Mouse (Mus musculus) intestine, embryonic 15.5 days (tissue): Measurements from ENCODE around the gene Trp53i11. TPM values are rescaled to one million over a fixed set of nuclear protein-coding genes. Genes with fewer than 3 reads are reported as not detected.
A peak's percentile ranks its signal among the peaks of the same experiment; 100 is the strongest.

Experiments used
- ATAC-seq: fragments of 200-750 bp; cut with Nextera tagmentation; 2 replicates; pipeline ENCODE4 v1.8.0; 2017; ENCODE audit warnings: moderate TSS enrichment, moderate library complexity
- H3K27ac ChIP-seq: fragments of 300-500 bp; sonication (generic); 2 replicates; pipeline ENCODE4 v1.5.1; 2015; ENCODE audit warnings: mild to moderate bottlenecking, inconsistent platforms
- H3K27me3 ChIP-seq: fragments of 300-500 bp; sonication (generic); replicated peaks from 2 replicates; pipeline ENCODE4 v1.6.1; 2015; ENCODE audit warnings: inconsistent platforms
- H3K36me3 ChIP-seq: fragments of 300-500 bp; sonication (generic); 2 replicates; pipeline ENCODE4 v1.6.1; 2015; ENCODE audit warnings: inconsistent platforms
- H3K4me1 ChIP-seq: fragments of 300-500 bp; sonication (generic); replicated peaks from 2 replicates; pipeline ENCODE4 v1.6.1; 2015; ENCODE audit warnings: inconsistent platforms
- H3K4me2 ChIP-seq: fragments of 300-500 bp; sonication (generic); replicated peaks from 2 replicates; pipeline ENCODE4 v1.6.1; 2015; ENCODE audit warnings: mild to moderate bottlenecking, inconsistent platforms
- H3K4me3 ChIP-seq: fragments of 300-500 bp; sonication (generic); replicated peaks from 2 replicates; pipeline ENCODE4 v1.5.1; 2015; ENCODE audit warnings: inconsistent platforms
- H3K9ac ChIP-seq: fragments of 300-500 bp; sonication (generic); 2 replicates; pipeline ENCODE4 v1.6.1; 2015; ENCODE audit warnings: inconsistent platforms
- H3K9me3 ChIP-seq: fragments of 300-500 bp; sonication (generic); 2 replicates; pipeline ENCODE4 v1.6.1; 2016; ENCODE audit warnings: inconsistent platforms
- WGBS: fragments of 180-500 bp; shearing (Covaris S2); methylation state at CpG from one replicate; pipeline ENCODE4 v1.1.7; 2015; 5-methylcytosine and 5-hydroxymethylcytosine counted together
- polyA plus RNA-seq: library from polyadenylated mRNA; unstranded; fragments of >200 nt; fragmentation: Nextera tagmentation; extraction: Ambion mirVana; gene quantifications from 2 replicates; pipeline ENCODE4 v1.2.1, GENCODE M21; 2015

The Trp53i11 gene
- polyA plus RNA-seq, 1 experiment from 2014 or later = 36.0 TPM

DNA sequence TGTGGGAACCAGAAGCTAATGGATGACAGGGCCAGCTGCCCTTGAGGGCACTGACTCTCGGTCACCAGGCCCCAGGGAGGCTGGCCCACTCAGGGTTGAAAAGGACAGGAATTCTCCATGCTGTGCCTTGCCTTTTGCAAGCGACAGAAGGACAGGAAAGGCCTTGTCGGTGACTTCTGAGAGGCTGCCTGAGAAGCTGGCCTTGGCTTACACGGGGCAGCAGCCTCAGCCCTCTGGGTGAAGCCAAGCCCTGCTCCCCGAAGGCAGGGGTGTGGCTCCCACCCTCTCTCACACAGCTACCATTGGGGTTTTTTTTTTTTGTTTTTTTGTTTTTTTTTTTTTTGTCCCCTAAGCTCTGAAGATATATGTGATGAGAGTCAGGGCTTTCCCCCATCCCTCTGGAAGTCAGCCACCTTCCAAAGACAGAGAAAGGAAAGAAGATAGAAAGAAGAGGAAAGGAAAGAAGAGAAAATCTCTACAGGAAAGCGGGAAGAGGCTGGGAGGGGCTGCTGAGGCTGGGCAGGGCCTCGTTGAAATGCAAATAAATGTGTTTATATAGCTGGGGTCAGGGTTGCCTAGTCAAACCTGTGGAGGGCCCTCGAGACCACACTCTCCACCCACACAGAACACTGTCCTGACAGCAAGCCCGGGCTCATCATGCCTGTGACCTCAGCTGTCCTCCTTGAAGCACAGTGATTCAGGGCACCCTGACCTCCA is 3.6 kb downstream of the Trp53i11 start:
- H3K4me1 ChIP-seq = peaks cover 66% of the 10 kb centered on the region

DNA sequence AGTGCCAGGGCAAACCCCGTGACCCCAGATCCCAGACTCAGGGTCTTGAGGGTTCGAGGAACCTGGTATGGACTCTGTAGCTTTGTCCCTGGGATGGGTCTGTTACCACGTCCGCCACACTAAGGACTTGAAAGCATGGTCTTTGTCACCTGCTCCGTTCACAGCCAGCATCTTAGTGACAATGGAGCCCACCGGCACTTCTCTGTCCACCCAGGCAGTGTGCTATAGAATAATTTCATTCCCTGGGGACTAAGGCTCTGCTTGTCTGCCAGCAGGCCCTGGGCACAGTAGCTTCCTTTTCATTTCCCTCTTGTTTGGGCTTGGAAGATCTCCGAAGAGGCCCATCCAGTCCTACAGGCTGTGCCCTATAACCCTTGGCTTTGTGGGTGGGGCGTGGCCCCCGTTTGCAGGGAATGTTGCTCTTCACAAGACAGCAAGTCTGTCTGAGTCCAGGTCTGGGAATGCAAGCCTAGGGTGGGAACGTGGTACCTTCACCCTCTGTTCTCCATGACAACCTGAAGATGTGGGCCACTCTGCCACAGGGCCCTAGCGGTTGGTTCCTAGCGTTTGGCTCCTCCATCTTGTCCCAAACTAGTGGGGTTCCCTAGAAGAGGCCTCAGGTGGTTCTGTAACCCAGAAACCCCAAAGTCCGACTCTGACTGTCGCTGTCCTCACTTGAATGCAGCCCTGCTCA is 4.3 kb downstream of the Trp53i11 start:
- Histone ChIP-seq H3K4me1 (peaks cover 65% of the 10 kb centered on the region), H3K9me3 (no peaks in the 10 kb centered on the region), H3K27me3 (no peaks in the 10 kb centered on the region), H3K4me3 (no peak overlapping the region), H3K9ac (no peak overlapping the region), H3K4me2 (0 out of 2 replicates have a peak overlapping the region, but pooled peaks have one; percentile 3), H3K27ac (no peak overlapping the region; the same call in 1 of the 2 replicates), H3K36me3 (no peaks in the 10 kb centered on the region)
- WGBS = 65% methylated on average over 14 of the region's 14 CpGs
- ATAC-seq = no peak

More for the DNA sequence above, 3.6 kb downstream of the Trp53i11 start:
- no peaks in the 10 kb centered on the region for H3K36me3 ChIP-seq
- no peaks in the 10 kb centered on the region for H3K27me3 ChIP-seq
- H3K9me3 ChIP-seq = no peaks in the 10 kb centered on the region
- 0 out of 2 replicates have a peak overlapping the region, but pooled peaks have one; percentile 18 for H3K4me2 ChIP-seq
- 31% methylated on average over 9 of the region's 9 CpGs for WGBS
- no peak overlapping the region for H3K9ac ChIP-seq
- no peak overlapping the region for H3K27ac ChIP-seq
- no peak for ATAC-seq
- H3K4me3 ChIP-seq = no peak overlapping the region

DNA sequence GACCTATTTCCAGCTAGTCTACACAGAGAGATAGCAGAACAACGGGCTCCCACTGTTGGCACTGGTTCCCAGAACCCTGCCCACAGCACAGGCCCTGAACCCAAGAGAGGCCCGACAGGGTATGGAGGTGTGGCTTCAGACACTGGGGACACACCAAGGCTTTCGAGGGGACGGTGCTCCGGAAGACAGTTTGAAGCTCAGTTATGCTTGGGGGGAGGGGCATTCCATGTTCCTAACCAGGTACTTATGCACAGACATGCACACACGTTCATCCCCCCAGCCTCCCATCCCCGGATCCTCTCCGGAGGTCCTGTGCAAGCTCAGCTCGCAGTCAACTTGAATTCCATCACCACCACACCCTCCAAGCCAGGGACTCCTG is 4.8 kb downstream of the Trp53i11 start:
- Histone ChIP-seq H3K36me3 (no peaks in the 10 kb centered on the region), H3K4me1 (peaks cover 60% of the 10 kb centered on the region), H3K27ac (no peak overlapping the region; the same call in 1 of the 2 replicates), H3K27me3 (no peaks in the 10 kb centered on the region), H3K9me3 (no peaks in the 10 kb centered on the region), H3K9ac (no peak overlapping the region), H3K4me2 (0 out of 2 replicates have a peak overlapping the region, but pooled peaks have one; percentile 7), H3K4me3 (no peak overlapping the region)
- no peak for ATAC-seq
- WGBS = 29% methylated on average over 9 of the region's 9 CpGs

DNA sequence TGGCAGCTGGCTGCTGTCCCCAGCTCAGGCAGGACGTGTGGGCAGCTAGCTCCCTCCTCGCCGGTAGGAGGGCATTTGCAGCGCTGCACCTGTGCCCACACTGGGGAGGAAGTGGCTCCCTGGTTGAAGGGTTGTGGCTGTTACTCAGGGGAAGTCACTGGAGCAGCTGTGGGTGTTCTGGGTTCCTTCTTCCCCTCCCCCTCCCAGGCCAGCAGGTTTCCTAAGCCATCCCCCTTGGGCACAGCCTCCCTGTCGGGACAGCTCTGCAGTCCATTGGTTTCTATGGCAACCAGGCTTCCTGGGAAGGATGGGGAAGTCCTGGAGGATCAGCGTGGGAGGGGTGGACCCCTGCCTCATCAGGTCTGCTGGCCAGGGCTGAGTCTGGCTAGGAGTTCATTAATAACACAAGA is 5.3 kb downstream of the Trp53i11 start:
- Histone ChIP-seq H3K4me2 (0 out of 2 replicates have a peak overlapping the region, but pooled peaks have one; percentile 7), H3K9me3 (no peaks in the 10 kb centered on the region), H3K9ac (no peak overlapping the region), H3K4me1 (peaks cover 56% of the 10 kb centered on the region), H3K4me3 (no peak overlapping the region), H3K27me3 (no peaks in the 10 kb centered on the region), H3K36me3 (no peaks in the 10 kb centered on the region), H3K27ac (no peak overlapping the region)
- 19% methylated on average over 6 of the region's 6 CpGs for WGBS
- ATAC-seq = no peak

DNA sequence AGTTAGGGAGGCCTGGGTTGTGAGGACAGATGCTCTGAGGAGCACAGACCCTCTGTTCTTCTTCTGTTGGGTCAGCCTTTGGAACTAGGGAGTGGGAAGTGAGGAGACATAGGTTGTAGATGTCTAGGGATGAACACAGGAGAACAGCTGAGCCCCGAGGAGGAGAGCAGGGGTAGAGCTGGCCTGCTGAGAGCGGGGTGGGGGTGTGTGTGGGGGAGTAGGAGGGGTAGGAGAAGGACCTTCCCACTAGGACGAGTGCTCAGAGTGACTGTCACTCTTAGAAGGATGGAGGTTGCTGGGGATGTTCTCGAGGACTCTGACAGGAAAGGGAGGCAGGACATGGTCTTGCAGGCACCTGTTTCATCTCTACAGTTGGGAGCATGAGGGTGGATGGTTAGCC is 6.5 kb downstream of the Trp53i11 start:
- Histone ChIP-seq H3K4me3 (no peak overlapping the region), H3K27ac (no peak overlapping the region), H3K9ac (no peak overlapping the region), H3K27me3 (no peaks in the 10 kb centered on the region), H3K9me3 (no peaks in the 10 kb centered on the region), H3K36me3 (no peaks in the 10 kb centered on the region), H3K4me2 (no peak overlapping the region; the same call in 1 of the 2 replicates), H3K4me1 (peaks cover 51% of the 10 kb centered on the region)
- ATAC-seq = no peak
- WGBS = 60% methylated on average over 4 of the region's 4 CpGs

DNA sequence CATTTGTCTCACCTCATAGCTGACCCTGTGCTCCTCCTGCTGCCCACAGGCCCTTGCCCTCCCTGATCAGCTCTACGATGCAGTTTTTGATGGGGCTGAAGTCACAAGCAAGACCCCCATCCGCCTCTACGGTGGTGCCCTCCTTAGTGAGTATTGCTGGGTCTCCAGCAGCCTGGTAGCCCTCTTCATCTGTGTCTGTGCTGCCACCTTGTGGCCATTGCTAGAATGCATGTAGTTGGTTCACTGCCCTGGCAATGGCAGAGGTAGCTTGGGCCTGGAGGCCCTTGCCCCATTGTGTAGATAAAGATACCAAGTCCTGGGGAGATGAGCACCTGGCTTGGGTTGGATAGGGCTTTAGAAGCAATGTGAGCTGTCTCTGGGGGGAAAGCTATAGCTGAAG is 11.5 kb downstream of the Trp53i11 start:
- Histone ChIP-seq H3K9ac (no peak overlapping the region), H3K4me1 (peaks cover 27% of the 10 kb centered on the region), H3K9me3 (no peaks in the 10 kb centered on the region), H3K4me2 (no peak overlapping the region), H3K36me3 (no peaks in the 10 kb centered on the region), H3K4me3 (no peak overlapping the region), H3K27me3 (no peaks in the 10 kb centered on the region), H3K27ac (no peak overlapping the region)
- ATAC-seq = peak; percentile 68
- WGBS = 14% methylated on average over 3 of the region's 3 CpGs

DNA sequence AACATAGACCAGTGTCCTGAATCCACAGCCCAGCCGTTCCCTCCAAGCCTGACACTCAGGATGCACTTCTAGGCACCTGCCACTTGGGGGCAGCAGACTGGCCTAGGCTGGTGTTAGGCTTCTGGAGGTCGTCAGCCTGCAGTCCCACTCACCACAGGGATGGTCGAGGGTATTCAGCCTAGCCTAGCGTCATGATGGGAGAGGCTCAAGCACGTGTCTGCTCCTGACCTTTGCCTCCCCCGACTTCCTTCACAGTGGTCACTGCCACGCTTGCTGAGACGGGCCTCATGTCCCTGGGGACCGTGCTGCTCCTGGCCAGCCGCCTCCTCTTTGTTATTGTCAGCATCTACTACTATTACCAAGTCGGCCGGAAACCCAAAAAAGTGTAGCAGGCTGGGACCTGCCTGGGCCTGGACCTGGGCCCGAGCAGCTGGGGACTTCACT is 12.2 kb downstream of the Trp53i11 start:
- peaks cover 21% of the 10 kb centered on the region for H3K4me1 ChIP-seq
- no peak overlapping the region for H3K4me3 ChIP-seq
- 46% methylated on average over 13 of the region's 13 CpGs for WGBS
- no peaks in the 10 kb centered on the region for H3K9me3 ChIP-seq
- no peaks in the 10 kb centered on the region for H3K27me3 ChIP-seq
- no peak overlapping the region for H3K4me2 ChIP-seq
- ATAC-seq = peak; percentile 7
- H3K9ac ChIP-seq = no peak overlapping the region
- no peaks in the 10 kb centered on the region for H3K36me3 ChIP-seq
- H3K27ac ChIP-seq = no peak overlapping the region

DNA sequence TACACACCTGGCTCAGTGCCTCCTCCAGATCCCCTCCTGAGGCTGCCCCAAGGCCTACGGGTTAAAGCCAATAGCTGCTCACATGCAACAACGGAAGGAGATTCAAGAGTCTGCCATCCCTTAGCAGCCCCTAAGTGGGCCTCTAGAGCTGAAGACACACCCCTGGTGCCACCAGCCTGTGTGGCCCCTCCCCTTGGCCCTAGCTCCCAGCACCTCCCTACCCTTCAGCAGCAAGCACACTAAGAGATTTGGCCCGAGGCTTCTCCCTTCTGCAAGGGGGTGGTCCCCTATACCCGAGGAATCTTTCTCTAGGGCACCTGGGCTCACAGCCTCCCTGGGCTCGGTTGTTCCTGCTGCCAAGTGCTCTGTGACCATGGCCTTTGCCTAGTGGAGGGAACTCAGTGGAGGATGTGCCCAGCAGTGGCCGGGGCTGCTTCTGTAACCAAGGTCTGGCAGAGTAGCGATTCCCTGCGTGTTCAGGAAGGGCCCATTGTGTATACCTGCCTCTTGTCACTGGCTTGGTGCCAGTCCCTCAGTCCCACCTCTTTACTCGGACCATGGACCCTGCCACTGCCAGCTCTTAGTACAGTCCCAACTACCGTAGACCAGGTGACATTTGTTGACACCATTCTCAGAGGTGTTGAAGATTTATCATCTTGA is 13.5 kb downstream of the Trp53i11 start:
- no peaks in the 10 kb centered on the region for H3K36me3 ChIP-seq

DNA sequence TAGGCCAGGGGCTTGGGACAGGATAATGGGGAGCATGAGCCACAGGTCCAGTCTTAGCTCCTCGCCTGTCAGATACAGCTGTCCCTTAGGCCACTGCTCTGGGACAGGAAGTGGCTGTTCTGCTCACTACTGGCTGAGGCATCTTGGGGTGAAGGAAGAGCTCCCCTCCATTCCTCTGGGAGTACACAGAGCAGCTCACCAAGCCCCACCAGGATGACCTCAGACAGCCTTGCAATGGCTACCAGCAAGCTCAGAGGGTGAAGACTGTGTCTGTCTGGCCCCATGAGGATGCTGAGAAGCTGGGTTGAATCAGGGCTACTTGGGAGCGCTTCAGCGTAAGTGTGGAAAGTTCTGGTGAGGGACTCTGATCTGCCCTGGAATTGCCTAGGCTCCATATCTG is 14.6 kb downstream of the Trp53i11 start:
- peaks cover 18% of the 10 kb centered on the region for H3K4me1 ChIP-seq
- H3K27ac ChIP-seq = no peak overlapping the region
- no peak overlapping the region for H3K4me3 ChIP-seq
- H3K9ac ChIP-seq = no peak overlapping the region
- 93% methylated on average over 3 of the region's 3 CpGs for WGBS
- H3K36me3 ChIP-seq = no peaks in the 10 kb centered on the region
- H3K27me3 ChIP-seq = no peaks in the 10 kb centered on the region
- H3K9me3 ChIP-seq = no peaks in the 10 kb centered on the region
- H3K4me2 ChIP-seq = no peak overlapping the region
- no peak for ATAC-seq

More for the DNA sequence above, 13.5 kb downstream of the Trp53i11 start:
- Histone ChIP-seq H3K4me2 (no peak overlapping the region), H3K4me3 (no peak overlapping the region), H3K9ac (no peak overlapping the region; the same call in 1 of the 2 replicates), H3K27me3 (no peaks in the 10 kb centered on the region), H3K9me3 (no peaks in the 10 kb centered on the region), H3K4me1 (peaks cover 18% of the 10 kb centered on the region), H3K27ac (no peak overlapping the region)
- WGBS = 60% methylated on average over 10 of the region's 10 CpGs
- peak; percentile 50 for ATAC-seq

DNA sequence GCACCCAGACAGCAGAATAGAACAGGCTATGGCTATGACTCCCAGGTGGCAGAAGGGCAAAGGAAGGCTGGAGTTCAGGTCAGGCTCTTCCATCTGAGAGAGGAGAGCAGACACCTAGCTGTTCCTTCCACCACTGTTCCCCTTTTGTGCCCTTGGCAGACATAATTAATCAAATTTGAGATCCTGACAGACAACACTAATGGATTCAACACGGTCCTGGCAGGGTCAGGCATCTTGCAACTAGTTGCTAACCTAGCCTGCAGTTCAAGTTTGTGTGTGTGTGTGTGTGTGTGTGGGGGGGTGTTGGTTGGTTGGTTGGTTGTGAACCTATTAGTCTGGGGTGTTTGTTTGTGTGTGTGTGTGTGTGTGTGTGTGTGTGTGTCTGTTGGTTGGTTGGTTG is 15.4 kb downstream of the Trp53i11 start:
- H3K27ac ChIP-seq = no peak overlapping the region
- H3K4me3 ChIP-seq = no peak overlapping the region
- H3K9ac ChIP-seq = no peak overlapping the region
- ATAC-seq = no peak
- WGBS = 31% methylated on average over 1 of the region's 1 CpGs
- peaks cover 18% of the 10 kb centered on the region for H3K4me1 ChIP-seq
- H3K4me2 ChIP-seq = no peak overlapping the region
- no peaks in the 10 kb centered on the region for H3K36me3 ChIP-seq
- H3K9me3 ChIP-seq = no peaks in the 10 kb centered on the region
- no peaks in the 10 kb centered on the region for H3K27me3 ChIP-seq

DNA sequence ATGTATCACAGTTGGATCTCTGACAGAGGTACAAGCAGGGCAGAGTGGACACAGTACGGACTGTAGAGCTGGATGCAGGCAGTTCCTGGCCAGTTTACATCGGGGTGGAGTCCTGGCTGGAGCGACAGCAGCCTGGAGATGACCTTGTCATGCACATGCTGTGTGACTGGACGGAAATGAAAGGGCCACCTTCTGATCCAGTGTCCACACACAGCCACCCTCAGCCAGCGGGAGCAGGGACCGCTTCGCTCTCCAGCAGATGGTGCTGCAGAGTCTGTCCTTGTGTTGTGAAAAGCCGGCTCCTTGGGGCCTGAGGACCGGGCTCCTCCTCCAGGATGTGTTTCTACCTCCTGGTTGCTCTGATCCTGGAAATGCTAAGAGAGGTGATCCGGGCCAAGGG is 16.3 kb downstream of the Trp53i11 start:
- Histone ChIP-seq H3K4me1 (peaks cover 18% of the 10 kb centered on the region), H3K4me2 (no peak overlapping the region), H3K9me3 (no peaks in the 10 kb centered on the region), H3K9ac (no peak overlapping the region), H3K4me3 (no peak overlapping the region), H3K36me3 (no peaks in the 10 kb centered on the region), H3K27me3 (no peaks in the 10 kb centered on the region), H3K27ac (no peak overlapping the region)
- 18% methylated on average over 10 of the region's 10 CpGs for WGBS
- peak; percentile 28 for ATAC-seq

DNA sequence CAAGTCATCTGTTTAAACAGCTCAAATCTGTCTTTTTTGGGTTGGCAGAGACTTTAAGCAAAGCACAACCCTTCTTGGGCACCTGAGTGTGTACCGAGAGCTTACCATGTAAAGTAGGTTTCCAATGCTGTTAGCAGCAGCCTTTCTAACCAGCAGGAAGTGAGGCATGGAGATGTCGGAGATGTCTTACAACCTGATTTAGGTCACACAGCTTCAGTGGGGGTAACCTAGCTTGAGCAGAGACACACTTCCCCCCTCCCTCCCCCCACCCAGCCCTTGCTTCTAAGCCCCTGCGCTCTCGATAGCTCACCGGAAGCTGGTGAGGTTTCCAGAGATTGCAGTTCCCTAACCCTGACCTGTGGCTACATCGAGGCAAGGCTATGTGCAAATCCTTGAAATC is 17.2 kb downstream of the Trp53i11 start:
- WGBS = 78% methylated on average over 6 of the region's 6 CpGs
- no peak overlapping the region for H3K4me3 ChIP-seq
- H3K27ac ChIP-seq = no peak overlapping the region
- H3K27me3 ChIP-seq = no peaks in the 10 kb centered on the region
- H3K9ac ChIP-seq = no peak overlapping the region
- ATAC-seq = no peak
- peaks cover 11% of the 10 kb centered on the region for H3K4me1 ChIP-seq
- no peaks in the 10 kb centered on the region for H3K9me3 ChIP-seq
- H3K4me2 ChIP-seq = no peak overlapping the region
- H3K36me3 ChIP-seq = no peaks in the 10 kb centered on the region
